In genomic region chr5:48599481-48600040, GRCm38 (mm10) we compare ENCODE assay signal across 8 mouse cellular contexts.
DNase-seq lines count a peak whose midpoint lies in the region; ATAC-seq lines count a peak whose summit lies in the region.

No protein-coding gene starts in this region.

- peak overlapping the region; percentile 37 for H3K4me2 ChIP-seq in heart, embryonic 15.5 days
- peak overlapping the region; percentile 51 for H3K4me2 ChIP-seq in forebrain, embryonic 15.5 days (replicated peaks)
- peak overlapping the region; percentile 58 for H3K4me2 ChIP-seq in midbrain, embryonic 14.5 days (ENCODE audit: low read length)

- 0 out of 2 replicates have a peak, but pooled peaks cover 7% of the 10 kb centered on the region for H3K27me3 ChIP-seq in heart, embryonic 15.5 days
- no peaks in the 10 kb centered on the region for H3K27me3 ChIP-seq in forebrain, embryonic 15.5 days
- no peaks in the 10 kb centered on the region for H3K27me3 ChIP-seq in midbrain, embryonic 14.5 days (ENCODE audit: control insufficient read depth, insufficient read depth, low read length)

- no peaks in the 10 kb centered on the region for H3K9me3 ChIP-seq in heart, embryonic 15.5 days (replicated peaks)
- H3K9me3 ChIP-seq in forebrain, embryonic 15.5 days, result no peaks in the 10 kb centered on the region
- H3K9me3 ChIP-seq in midbrain, embryonic 14.5 days (ENCODE audit: control insufficient read depth, low read length), result no peaks in the 10 kb centered on the region

- H3K9ac ChIP-seq in heart, embryonic 15.5 days, result no peak overlapping the region
- peak overlapping the region; percentile 14 for H3K9ac ChIP-seq in forebrain, embryonic 15.5 days (replicated peaks)
- H3K9ac ChIP-seq in midbrain, embryonic 14.5 days (replicated peaks; ENCODE audit: low read length), result peak overlapping the region; percentile 39

- no peak overlapping the region for H3K27ac ChIP-seq in heart, embryonic 15.5 days
- H3K27ac ChIP-seq in forebrain, embryonic 15.5 days (replicated peaks), result no peak overlapping the region
- H3K27ac ChIP-seq in midbrain, embryonic 14.5 days (replicated peaks; ENCODE audit: low read depth, low read length), result 0 out of 2 replicates have a peak overlapping the region, but pooled peaks have one; percentile 1

- no peaks in the 10 kb centered on the region for H3K36me3 ChIP-seq in heart, embryonic 15.5 days
- no peaks in the 10 kb centered on the region for H3K36me3 ChIP-seq in forebrain, embryonic 15.5 days
- H3K36me3 ChIP-seq in midbrain, embryonic 14.5 days (ENCODE audit: control insufficient read depth, insufficient read depth, low read length), result no peaks in the 10 kb centered on the region

- ATAC-seq in heart, embryonic 15.5 days (replicated peaks; ENCODE audit: insufficient number of reproducible peaks, insufficient read depth, low FRiP score, low read depth), result no peak
- ATAC-seq in forebrain, embryonic 15.5 days (replicated peaks), result peak; percentile 78
- peak; percentile 65 for ATAC-seq in midbrain, embryonic 14.5 days (ENCODE audit: low FRiP score, low TSS enrichment)

- H3K4me1 ChIP-seq in heart, embryonic 15.5 days (replicated peaks), result no peaks in the 10 kb centered on the region; the same call in 1 of the 2 replicates
- H3K4me1 ChIP-seq in forebrain, embryonic 15.5 days, result peaks cover 12% of the 10 kb centered on the region; the same call in 1 of the 2 replicates
- H3K4me1 ChIP-seq in midbrain, embryonic 14.5 days (ENCODE audit: control insufficient read depth, insufficient read depth, low read length), result 0 out of 2 replicates have a peak, but pooled peaks cover 3% of the 10 kb centered on the region

- DNase-seq in heart, adult 9 months (ENCODE audit: low spot score in 2 of 2), result no peak
- peak; percentile 30 for DNase-seq in cerebellum, adult 11 months
- peak; percentile 67 for DNase-seq in midbrain, embryonic 14.5 days
- DNase-seq in c-Kit-positive CD71-positive TER-119-positive erythroid progenitor cells, embryonic 14.5 days (ENCODE audit: low spot score), result no peak
- DNase-seq in adrenal gland, adult 18-20 months (ENCODE audit: low spot score in 2 of 2), result no peak
- no peak for DNase-seq in MN1 (ENCODE audit: low spot score)

- H3K4me3 ChIP-seq in heart, embryonic 15.5 days, result 0 out of 2 replicates have a peak overlapping the region, but pooled peaks have one; percentile 13
- peak overlapping the region; percentile 33 for H3K4me3 ChIP-seq in forebrain, embryonic 15.5 days
- peak overlapping the region; percentile 32 for H3K4me3 ChIP-seq in midbrain, embryonic 14.5 days (replicated peaks; ENCODE audit: low read depth, low read length)

- 3% methylated on average over 12 of the region's 12 CpGs for WGBS in heart, embryonic 15.5 days
- 2% methylated on average over 12 of the region's 12 CpGs for WGBS in forebrain, embryonic 15.5 days
- under 1% methylated on average over 12 of the region's 12 CpGs for WGBS in midbrain, embryonic 14.5 days

Comparison
In these comparisons a context has a peak if more than half of its experiments do, and no peak if none do; other contexts are left out.
1. DNase-seq: peak in cerebellum, adult 11 months (single experiment) and midbrain, embryonic 14.5 days (single experiment); none in heart, adult 9 months (0 of 2), c-Kit-positive CD71-positive TER-119-positive erythroid progenitor cells, embryonic 14.5 days (single experiment), adrenal gland, adult 18-20 months (0 of 2) and MN1 (single experiment).
2. Peak in every context shown above with its lines, with median percentiles within 50 percentile points of each other: H3K4me2 ChIP-seq and H3K4me3 ChIP-seq.